Mouse (Mus musculus) megakaryocyte progenitor cell, adult 5-6 weeks (primary cell): Measurements from ENCODE around the gene Tsc1. TPM values are rescaled to one million over a fixed set of nuclear protein-coding genes. Genes with fewer than 3 reads are reported as not detected.
A peak's percentile ranks its signal among the peaks of the same experiment; 100 is the strongest.

Experiments used
- ATAC-seq: replicated peaks from 2 replicates; pipeline ENCODE4 v1.8.0; 2016; ENCODE audit warnings: mild to moderate bottlenecking, moderate TSS enrichment, inconsistent platforms; ENCODE audit not compliant: poor library complexity
- total RNA-seq, 2 experiments: library from RNA; stranded (forward) in 1 of 2; stranded (reverse) in 1 of 2; fragments of 157-497, 149-512 nt in 1 of 2; fragments of 200-1000 nt in 1 of 2; gene quantifications; 2 replicates each; pipeline versions ENCODE4 v1.2.3 to v1.2.4; 2015 to 2017

Tsc1 gene
- total RNA-seq, 2 experiments from 2014 or later = 7.1 to 9.4 TPM

- no peak for ATAC-seq
Measured at GRCm38 (mm10) chr2:28638886-28639285, 2.1 kb upstream of the Tsc1 start.

GRCm38 (mm10) chr2:28639794-28640193 is 1.2 kb upstream of the Tsc1 start:
- ATAC-seq = peak; percentile 27; the same call in 1 of the 2 replicates

GRCm38 (mm10) chr2:28641435-28641941 is 460 bp downstream of the Tsc1 start:
- ATAC-seq = no peak

GRCm38 (mm10) chr2:28643081-28643480 is 2.1 kb downstream of the Tsc1 start:
- no peak for ATAC-seq

GRCm38 (mm10) chr2:28650526-28650925 is 9.5 kb downstream of the Tsc1 start:
- ATAC-seq = no peak

GRCm38 (mm10) chr2:28653351-28653750 is 12.3 kb downstream of the Tsc1 start:
- no peak for ATAC-seq

- ATAC-seq = peak; percentile 74
Measured at GRCm38 (mm10) chr2:28654295-28654694, 13.3 kb downstream of the Tsc1 start.

- no peak for ATAC-seq
Measured at GRCm38 (mm10) chr2:28656216-28656615, 15.2 kb downstream of the Tsc1 start.

GRCm38 (mm10) chr2:28662891-28663290 is 21.9 kb downstream of the Tsc1 start:
- peak; percentile 39; the same call in 1 of the 2 replicates for ATAC-seq

- no peak for ATAC-seq
Measured at GRCm38 (mm10) chr2:28665818-28666217, 24.8 kb downstream of the Tsc1 start.

GRCm38 (mm10) chr2:28671438-28671837 is 30.4 kb downstream of the Tsc1 start:
- no peak for ATAC-seq

GRCm38 (mm10) chr2:28676005-28676404 is 35.0 kb downstream of the Tsc1 start:
- no peak for ATAC-seq

GRCm38 (mm10) chr2:28680710-28681109 is 39.7 kb downstream of the Tsc1 start:
- peak; percentile 70; the same call in 1 of the 2 replicates for ATAC-seq

- no peak for ATAC-seq
Measured at GRCm38 (mm10) chr2:28681718-28682117, 40.7 kb downstream of the Tsc1 start.

- no peak for ATAC-seq
Measured at GRCm38 (mm10) chr2:28685895-28686294, 44.9 kb downstream of the Tsc1 start.

- ATAC-seq = peak; percentile 90
Measured at GRCm38 (mm10) chr2:28688431-28688830, 47.4 kb downstream of the Tsc1 start.

GRCm38 (mm10) chr2:28692692-28693091 is 51.7 kb downstream of the Tsc1 start:
- no peak for ATAC-seq

GRCm38 (mm10) chr2:28698566-28698965 is 57.5 kb downstream of the Tsc1 start:
- peak; percentile 32 for ATAC-seq

GRCm38 (mm10) chr2:28699361-28700335 is 58.6 kb downstream of the Tsc1 start, which contains the start of the genes Spaca9 and Ak8:
TSS of gene Spaca9 (minus strand) at chr2:28699727.
TSS of gene Ak8 (plus strand) at chr2:28700164.
- ATAC-seq = peak; percentile 35; the same call in 1 of the 2 replicates

- peak; percentile 74 for ATAC-seq
Measured at GRCm38 (mm10) chr2:28701646-28702262, 60.7 kb downstream of the Tsc1 start.

GRCm38 (mm10) chr2:28706106-28706636 is 65.1 kb downstream of the Tsc1 start:
- ATAC-seq = no peak
